Mouse (Mus musculus) stomach, postnatal 0 days (tissue): Measurements from ENCODE around the gene Nedd8. TPM values are rescaled to one million over a fixed set of nuclear protein-coding genes. Genes with fewer than 3 reads are reported as not detected.

Source experiments
- ATAC-seq: fragments of 200-750 bp; cut with Nextera tagmentation; 2 replicates; pipeline ENCODE4 v1.8.0; 2017; ENCODE audit not compliant: low FRiP score, low TSS enrichment
- DNase-seq: peaks from one replicate; pipeline ENCODE4 v3.0.0-alpha.2; 2016; ENCODE audit warnings: low spot score
- H3K27ac ChIP-seq: fragments of 300-500 bp; sonication (generic); replicated peaks from 2 replicates; pipeline ENCODE4 v1.5.1; 2014; ENCODE audit warnings: mild to moderate bottlenecking, control low read depth
- H3K27me3 ChIP-seq: fragments of 300-500 bp; sonication (generic); 2 replicates; pipeline ENCODE4 v1.6.1; 2014; ENCODE audit warnings: low read length; ENCODE audit not compliant: control insufficient read depth, insufficient read depth
- H3K36me3 ChIP-seq: fragments of 300-500 bp; sonication (generic); 2 replicates; pipeline ENCODE4 v1.6.1; 2014; ENCODE audit warnings: low read length, mixed read lengths; ENCODE audit not compliant: control insufficient read depth, insufficient read depth
- H3K4me1 ChIP-seq: fragments of 300-500 bp; sonication (generic); replicated peaks from 2 replicates; pipeline ENCODE4 v1.6.1; 2014; ENCODE audit warnings: antibody characterized with exemption; ENCODE audit not compliant: control insufficient read depth, insufficient read depth
- H3K4me2 ChIP-seq: fragments of 300-500 bp; sonication (generic); replicated peaks from 2 replicates; pipeline ENCODE4 v1.6.1; 2014; ENCODE audit warnings: low read depth, mild to moderate bottlenecking, control low read depth, moderate library complexity
- H3K4me3 ChIP-seq: fragments of 300-500 bp; sonication (generic); 2 replicates; pipeline ENCODE4 v1.5.1; 2014; ENCODE audit warnings: low read depth, low read length, control low read depth
- H3K9ac ChIP-seq: fragments of 300-500 bp; sonication (generic); 2 replicates; pipeline ENCODE4 v1.6.1; 2014; ENCODE audit warnings: mild to moderate bottlenecking, low read length, control low read depth, mixed read lengths
- H3K9me3 ChIP-seq: fragments of 300-500 bp; sonication (generic); 2 replicates; pipeline ENCODE4 v1.6.1; 2016; ENCODE audit warnings: low read length; ENCODE audit not compliant: control insufficient read depth
- CTCF ChIP-seq: IDR thresholded peaks from 2 replicates; pipeline ENCODE4 v1.5.1; 2016; ENCODE audit warnings: antibody characterized with exemption, low read depth, mild to moderate bottlenecking, moderate library complexity
- EP300 ChIP-seq: optimal IDR thresholded peaks from 2 replicates; pipeline ENCODE3; 2016; ENCODE audit warnings: antibody characterized with exemption
- WGBS: fragments of 180-500 bp; shearing (Covaris S2); extraction: QIAGEN DNeasy Blood & Tissue Kit; methylation state at CpG from one replicate; pipeline ENCODE4 v1.1.7; 2014; 5-methylcytosine and 5-hydroxymethylcytosine counted together
- polyA plus RNA-seq: library from polyadenylated mRNA; unstranded; fragments of >200 nt; fragmentation: Nextera tagmentation; extraction: Ambion mirVana; gene quantifications from 2 replicates; pipeline ENCODE4 v1.2.1, GENCODE M21; 2015

Nedd8 gene
- polyA plus RNA-seq, 1 experiment from 2014 or later = 425 TPM

- Histone ChIP-seq H3K36me3 (no peaks in the 10 kb centered on the region; the same call in 1 of the 2 replicates), H3K27me3 (no peaks in the 10 kb centered on the region), H3K27ac (peak within 1 kb of the TSS; percentile 75), H3K4me1 (no peaks in the 10 kb centered on the region; the same call in 1 of the 2 replicates), H3K4me3 (peak within 1 kb of the TSS; percentile 78), H3K9ac (peak within 1 kb of the TSS; percentile 79), H3K4me2 (peak within 1 kb of the TSS; percentile 70), H3K9me3 (no peaks in the 10 kb centered on the region)
- peak; percentile 71 for TF ChIP-seq EP300
- peak; percentile 67 for TF ChIP-seq CTCF
- ATAC-seq = peak; percentile 92
- DNase-seq = peak; percentile 88
- under 1% methylated on average over 39 of the region's 39 CpGs for WGBS
Measured at GRCm38 (mm10) chr14:55659960-55660573, 11.9 kb downstream of the Nedd8 start, which contains the start of gene Mdp1. Gene Mdp1, minus strand, starts transcription at chr14:55660508.

DNA sequence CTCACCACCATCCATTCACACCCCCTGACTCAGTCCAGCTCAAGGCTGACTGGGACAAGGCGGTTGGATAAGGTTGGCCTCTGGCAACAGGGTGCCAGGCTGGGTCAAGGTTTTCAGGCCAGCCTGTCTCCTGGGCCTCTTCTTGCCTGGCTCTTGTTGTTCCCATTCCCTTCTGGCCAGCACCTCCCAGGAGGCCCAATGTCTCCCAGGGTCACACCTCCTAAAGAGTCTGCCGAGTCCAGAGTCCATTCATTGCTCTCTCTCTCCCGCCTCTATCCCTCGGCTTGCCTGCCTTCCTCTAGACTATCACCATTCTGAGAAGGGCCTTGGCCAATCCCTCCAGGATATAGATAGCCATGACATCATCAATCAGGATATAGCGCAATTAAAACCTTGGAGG, 13.9 kb downstream of the Nedd8 start:
- Histone ChIP-seq H3K36me3 (no peaks in the 10 kb centered on the region; the same call in 1 of the 2 replicates), H3K27me3 (no peaks in the 10 kb centered on the region), H3K4me2 (no peak overlapping the region), H3K4me3 (no peak overlapping the region), H3K9me3 (no peaks in the 10 kb centered on the region), H3K4me1 (no peaks in the 10 kb centered on the region; the same call in 1 of the 2 replicates), H3K27ac (no peak overlapping the region), H3K9ac (no peak overlapping the region)
- TF ChIP-seq CTCF (no peak), EP300 (no peak)
- peak; percentile 24 for DNase-seq
- peak; percentile 83 for ATAC-seq
- 79% methylated on average over 5 of the region's 5 CpGs for WGBS

- Histone ChIP-seq H3K9ac (no peak overlapping the region), H3K9me3 (no peaks in the 10 kb centered on the region), H3K36me3 (no peaks in the 10 kb centered on the region; the same call in 1 of the 2 replicates), H3K4me1 (no peaks in the 10 kb centered on the region; the same call in 1 of the 2 replicates), H3K4me3 (no peak overlapping the region), H3K4me2 (no peak overlapping the region), H3K27me3 (no peaks in the 10 kb centered on the region), H3K27ac (no peak overlapping the region)
- no peak for ATAC-seq
- no peak for DNase-seq
- 79% methylated on average over 3 of the region's 3 CpGs for WGBS
- TF ChIP-seq CTCF = no peak
- no peak for TF ChIP-seq EP300
Measured at GRCm38 (mm10) chr14:55656935-55657334, 15.0 kb downstream of the Nedd8 start.

- no peak for TF ChIP-seq EP300
- ATAC-seq (no peak), DNase-seq (no peak)
- 85% methylated on average over 7 of the region's 7 CpGs for WGBS
- H3K9ac ChIP-seq = no peak overlapping the region
- H3K27me3 ChIP-seq = no peaks in the 10 kb centered on the region
- H3K27ac ChIP-seq = no peak overlapping the region
- H3K4me2 ChIP-seq = no peak overlapping the region
- no peaks in the 10 kb centered on the region for H3K4me1 ChIP-seq
- H3K9me3 ChIP-seq = no peaks in the 10 kb centered on the region
- no peak overlapping the region for H3K4me3 ChIP-seq
- no peaks in the 10 kb centered on the region for H3K36me3 ChIP-seq
Measured at GRCm38 (mm10) chr14:55651528-55651927, 20.4 kb downstream of the Nedd8 start.

DNA sequence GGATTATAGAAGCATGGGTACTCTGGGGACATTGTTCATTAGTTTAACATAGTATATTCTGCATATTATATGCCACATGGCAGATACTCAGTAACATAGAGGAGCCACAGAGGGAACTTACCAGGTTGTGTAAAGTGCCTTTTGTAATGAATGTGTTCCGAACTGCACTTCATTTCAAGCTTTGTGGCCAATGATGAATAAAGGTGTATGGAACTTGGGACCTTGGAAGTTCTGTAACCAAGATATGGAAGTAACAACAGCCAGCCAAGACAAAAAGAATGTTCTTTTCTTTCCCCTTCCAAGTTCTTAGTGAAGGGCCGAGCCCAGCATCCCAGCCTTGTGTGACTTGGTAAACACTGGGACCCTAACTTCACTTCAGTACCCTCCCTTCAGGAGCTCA, 22.0 kb downstream of the Nedd8 start, which contains the start of gene Tssk4:
Tssk4 (plus strand) TSS at position 301 of the 400 bp plus-strand sequence.
- H3K4me1 ChIP-seq = no peaks in the 10 kb centered on the region; the same call in 1 of the 2 replicates
- WGBS = 96% methylated on average over 2 of the region's 2 CpGs
- H3K4me3 ChIP-seq = no peak within 1 kb of the TSS
- TF ChIP-seq EP300 = no peak
- no peak for TF ChIP-seq CTCF
- no peaks in the 10 kb centered on the region for H3K27me3 ChIP-seq
- no peak within 1 kb of the TSS for H3K27ac ChIP-seq
- DNase-seq (no peak), ATAC-seq (no peak)
- no peak within 1 kb of the TSS for H3K4me2 ChIP-seq
- H3K9ac ChIP-seq = no peak within 1 kb of the TSS
- H3K36me3 ChIP-seq = no peaks in the 10 kb centered on the region
- H3K9me3 ChIP-seq = no peaks in the 10 kb centered on the region

DNA sequence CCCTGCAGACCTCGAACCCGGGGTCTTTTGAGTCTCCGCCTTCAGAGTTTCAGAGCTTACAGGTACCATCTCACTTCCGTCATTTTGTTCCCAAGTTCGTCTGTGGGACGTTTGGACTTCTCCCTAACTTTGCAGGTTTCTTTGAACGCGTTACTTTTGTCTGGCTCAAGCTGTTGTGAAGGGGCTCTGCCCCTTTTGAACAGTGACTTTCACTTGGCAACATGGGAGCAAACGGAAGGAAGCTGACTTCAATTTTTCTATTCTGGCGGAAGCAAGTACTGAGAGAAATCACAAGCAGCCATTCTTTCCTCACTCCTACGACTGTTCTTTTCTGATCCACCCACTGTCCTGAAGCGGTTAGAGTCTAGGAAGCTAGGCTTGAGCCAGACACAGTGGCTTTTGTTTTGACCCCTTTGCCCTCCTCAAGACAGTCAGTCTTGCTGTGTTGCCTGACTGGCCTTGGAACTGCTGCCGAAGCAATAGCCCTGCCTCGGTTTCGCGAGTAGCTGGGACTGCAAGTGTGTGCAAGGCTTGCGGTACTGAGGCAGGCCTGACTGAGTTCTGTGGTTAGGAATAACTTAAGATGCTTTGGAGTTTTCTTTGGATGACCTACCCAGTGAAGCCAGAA, 27.5 kb downstream of the Nedd8 start:
- TF ChIP-seq EP300 = no peak
- TF ChIP-seq CTCF = no peak
- WGBS = 17% methylated on average over 17 of the region's 17 CpGs
- no peaks in the 10 kb centered on the region; the same call in none of the 2 replicates for H3K4me1 ChIP-seq
- H3K4me3 ChIP-seq = peak overlapping the region; percentile 88
- peak overlapping the region; percentile 96 for H3K27ac ChIP-seq
- peak; percentile 25 for DNase-seq
- peak overlapping the region; percentile 94 for H3K9ac ChIP-seq
- H3K36me3 ChIP-seq = peaks cover 6% of the 10 kb centered on the region
- H3K9me3 ChIP-seq = no peaks in the 10 kb centered on the region
- H3K4me2 ChIP-seq = peak overlapping the region; percentile 78
- H3K27me3 ChIP-seq = no peaks in the 10 kb centered on the region
- ATAC-seq = no peak
